Mouse (Mus musculus): ENCODE results near the gene Gm9745.
"Not testable (repeated sequence)": the region's sequence is repeated elsewhere in the genome, so short reads cannot be mapped to it uniquely, and the experiment has no call there.

The Gm9745 gene

GRCm38 (mm10) chr13:8948131-8948530 is at the start of gene Gm9745:
Gm9745 (minus strand) TSS chr13:8948231.
- DNase-seq (ENCODE audit: extremely low spot score, low read depth, low spot score) = not testable (repeated sequence)

- DNase-seq (ENCODE audit: extremely low spot score, low read depth, low spot score) = not testable (repeated sequence)
Observed at GRCm38 (mm10) chr13:8997221-8997620, 49.2 kb upstream of the Gm9745 start.

GRCm38 (mm10) chr13:8995990-8996786 is 48.2 kb upstream of the Gm9745 start, which contains the start of gene Gtpbp4:
Gtpbp4 (minus strand) TSS chr13:8996083.
- peak; percentile 79 for DNase-seq (ENCODE audit: extremely low spot score, low read depth, low spot score)

GRCm38 (mm10) chr13:8995159-8995989 is 47.3 kb upstream of the Gm9745 start:
- peak; percentile 10 for DNase-seq (ENCODE audit: extremely low spot score, low read depth, low spot score)

- DNase-seq (ENCODE audit: extremely low spot score, low read depth, low spot score) = no peak
Observed at GRCm38 (mm10) chr13:8992231-8992630, 44.2 kb upstream of the Gm9745 start.

- no peak for DNase-seq (ENCODE audit: extremely low spot score, low read depth, low spot score)
Observed at GRCm38 (mm10) chr13:8972972-8973371, 24.9 kb upstream of the Gm9745 start.

- no peak for DNase-seq (ENCODE audit: extremely low spot score, low read depth, low spot score)
Observed at GRCm38 (mm10) chr13:8972369-8972768, 24.3 kb upstream of the Gm9745 start.

- DNase-seq (ENCODE audit: extremely low spot score, low read depth, low spot score) = no peak
Observed at GRCm38 (mm10) chr13:8967742-8968141, 19.7 kb upstream of the Gm9745 start.

- no peak for DNase-seq (ENCODE audit: extremely low spot score, low read depth, low spot score)
Observed at GRCm38 (mm10) chr13:8965224-8965623, 17.2 kb upstream of the Gm9745 start.

- not testable (repeated sequence) for DNase-seq (ENCODE audit: extremely low spot score, low read depth, low spot score)
Observed at GRCm38 (mm10) chr13:8962266-8962665, 14.2 kb upstream of the Gm9745 start.

GRCm38 (mm10) chr13:8961128-8961888 is 13.3 kb upstream of the Gm9745 start:
- DNase-seq (ENCODE audit: extremely low spot score, low read depth, low spot score) = not testable (repeated sequence)

- not testable (repeated sequence) for DNase-seq (ENCODE audit: extremely low spot score, low read depth, low spot score)
Observed at GRCm38 (mm10) chr13:8959554-8959953, 11.5 kb upstream of the Gm9745 start.

GRCm38 (mm10) chr13:8959058-8959457 is 11.0 kb upstream of the Gm9745 start:
- not testable (repeated sequence) for DNase-seq (ENCODE audit: extremely low spot score, low read depth, low spot score)

GRCm38 (mm10) chr13:8956873-8957272 is 8.8 kb upstream of the Gm9745 start:
- not testable (repeated sequence) for DNase-seq (ENCODE audit: extremely low spot score, low read depth, low spot score)

- DNase-seq (ENCODE audit: extremely low spot score, low read depth, low spot score) = not testable (repeated sequence)
Observed at GRCm38 (mm10) chr13:8955127-8955526, 7.1 kb upstream of the Gm9745 start.

GRCm38 (mm10) chr13:8952563-8952962 is 4.5 kb upstream of the Gm9745 start, which contains the start of gene Idi2:
Idi2 (plus strand) TSS chr13:8952863.
- DNase-seq (ENCODE audit: extremely low spot score, low read depth, low spot score) = not testable (repeated sequence)

- not testable (repeated sequence) for DNase-seq (ENCODE audit: extremely low spot score, low read depth, low spot score)
Observed at GRCm38 (mm10) chr13:8943828-8944227, 4.2 kb downstream of the Gm9745 start.

GRCm38 (mm10) chr13:8941701-8942100 is 6.3 kb downstream of the Gm9745 start:
- not testable (repeated sequence) for DNase-seq (ENCODE audit: extremely low spot score, low read depth, low spot score)

GRCm38 (mm10) chr13:8941110-8941509 is 6.9 kb downstream of the Gm9745 start:
- DNase-seq (ENCODE audit: extremely low spot score, low read depth, low spot score) = not testable (repeated sequence)

GRCm38 (mm10) chr13:8937611-8938140 is 10.4 kb downstream of the Gm9745 start:
- DNase-seq (ENCODE audit: extremely low spot score, low read depth, low spot score) = not testable (repeated sequence)

- no peak for DNase-seq (ENCODE audit: extremely low spot score, low read depth, low spot score)
Observed at GRCm38 (mm10) chr13:8933499-8933898, 14.5 kb downstream of the Gm9745 start.
